Mouse (Mus musculus): ENCODE measurements around the gene Tmem230.

Tmem230 gene

DNA sequence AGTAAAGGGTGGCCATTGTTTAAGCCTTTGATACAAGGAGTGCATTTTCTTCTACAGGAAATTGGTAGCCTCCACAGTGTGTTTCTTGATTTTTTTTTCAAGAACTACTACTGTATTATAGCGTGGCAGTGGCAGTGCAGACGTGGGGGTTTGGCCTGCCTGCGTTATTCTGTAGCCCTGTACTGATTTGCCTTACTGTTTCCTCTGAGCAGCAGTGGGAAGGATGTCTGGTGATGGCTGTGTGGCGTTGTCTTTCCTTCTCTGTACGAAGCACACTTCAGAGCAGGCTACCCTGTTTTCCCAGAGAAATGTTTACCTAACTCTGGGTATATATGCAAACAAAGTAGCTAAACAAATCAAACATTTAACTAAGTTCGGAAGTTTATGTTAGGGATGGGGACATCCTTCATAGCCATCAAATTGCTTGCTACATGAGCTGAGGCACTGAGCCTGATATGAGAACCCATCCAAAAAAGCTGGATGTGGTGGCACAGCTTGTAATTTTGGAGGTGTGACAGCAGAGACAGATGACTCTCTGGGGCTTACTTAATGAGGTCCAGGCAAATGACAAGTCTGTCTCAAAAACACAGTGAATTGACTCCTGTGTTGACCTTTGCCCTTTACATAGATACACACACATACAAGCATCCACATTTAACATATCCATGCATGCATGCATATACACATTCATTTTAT lies 25.2 kb upstream of the Tmem230 start:
- in situ Hi-C loops (cut with MboI, MseI) = no loop called here

DNA sequence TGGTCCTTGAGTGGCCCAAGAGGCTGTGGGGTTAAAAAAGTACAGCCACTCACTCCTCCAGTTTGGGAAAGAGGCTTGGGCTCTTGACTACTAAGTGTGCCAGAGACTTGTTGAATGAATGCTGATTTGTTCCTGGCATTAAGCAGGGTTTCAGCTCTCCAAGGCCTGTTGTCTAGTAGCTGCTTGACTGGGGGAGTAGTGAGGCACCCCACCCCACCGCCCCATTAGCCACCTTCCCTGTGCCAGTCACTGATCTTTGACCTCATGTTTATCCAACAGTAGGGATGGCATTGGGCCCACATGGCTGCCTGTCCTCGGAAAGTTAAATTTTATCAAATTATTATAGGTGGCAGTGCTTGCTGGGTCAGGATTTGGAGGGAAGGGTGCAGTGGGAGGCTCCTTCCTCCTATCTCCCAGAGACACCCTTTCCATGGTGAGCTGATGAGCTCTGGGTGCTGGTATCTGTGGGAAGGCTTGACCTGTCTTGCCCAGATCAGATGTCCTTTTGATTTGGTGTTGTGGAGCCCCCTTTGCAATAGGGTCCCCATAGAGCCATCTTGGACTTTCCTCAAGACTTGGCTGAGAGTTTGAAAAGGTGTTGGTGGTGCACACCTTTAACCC lies 22.8 kb upstream of the Tmem230 start:
- in situ Hi-C loops (cut with MboI, MseI) = no loop called here

DNA sequence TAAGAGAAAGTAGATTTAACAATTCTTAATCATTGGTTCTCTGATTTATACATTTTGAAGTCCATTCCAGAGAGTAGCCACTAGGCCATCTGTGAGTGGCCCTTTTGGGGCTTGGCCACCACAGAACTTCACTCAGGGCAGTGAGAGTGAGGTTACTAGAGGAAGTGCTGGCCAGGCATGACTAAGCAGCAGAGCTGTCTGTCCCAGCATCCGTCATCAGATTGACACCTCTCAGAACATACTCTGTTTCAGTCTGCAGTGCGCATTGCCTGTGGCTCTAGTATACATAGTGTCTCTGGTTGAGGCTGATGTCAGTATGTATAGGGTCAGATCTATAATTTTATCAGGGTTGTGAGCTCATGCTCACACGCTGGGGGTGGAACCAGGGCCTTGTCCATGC lies 21.6 kb upstream of the Tmem230 start:
- in situ Hi-C loops (cut with MboI, MseI) = no loop called here

DNA sequence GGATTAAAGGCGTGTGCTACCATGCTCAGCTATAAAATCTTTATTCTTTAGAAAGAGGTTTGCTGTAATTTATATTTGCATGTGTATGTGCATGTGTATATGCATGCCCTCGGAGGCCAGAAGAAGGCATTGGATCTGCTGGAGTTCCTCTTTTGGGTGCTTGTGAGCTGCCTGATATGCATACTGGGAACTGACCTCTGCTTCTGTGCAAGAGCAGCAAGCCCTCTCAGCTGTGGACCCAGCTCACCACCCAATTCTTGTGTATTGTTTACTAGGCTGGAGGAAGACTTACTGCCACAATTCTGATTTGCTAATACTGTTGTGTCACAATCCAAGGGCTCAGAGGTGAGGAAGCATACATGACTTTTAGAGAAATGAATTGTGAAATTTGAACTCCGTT lies 18.5 kb upstream of the Tmem230 start:
- in situ Hi-C loops (cut with MboI, MseI) = no loop called here

DNA sequence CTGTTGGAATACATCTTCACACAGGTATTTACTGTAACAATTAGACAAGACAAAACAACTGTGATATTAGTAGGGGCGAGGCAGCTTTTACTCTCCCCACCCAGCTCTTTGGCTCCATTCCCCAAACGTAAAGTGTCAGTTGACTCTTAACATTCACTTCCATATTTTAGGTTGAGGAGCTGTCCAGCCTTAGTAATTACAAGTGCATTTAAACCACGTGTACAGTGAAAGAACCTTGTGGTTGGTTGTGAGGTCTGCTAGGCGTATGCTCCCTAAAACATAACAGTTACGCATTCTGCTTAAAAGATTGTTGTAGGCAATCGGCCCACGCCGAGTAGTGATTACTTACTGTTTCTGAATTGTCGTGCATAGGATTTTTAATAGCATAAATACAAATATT lies 17.6 kb upstream of the Tmem230 start:
- in situ Hi-C loops (cut with MboI, MseI) = no loop called here

DNA sequence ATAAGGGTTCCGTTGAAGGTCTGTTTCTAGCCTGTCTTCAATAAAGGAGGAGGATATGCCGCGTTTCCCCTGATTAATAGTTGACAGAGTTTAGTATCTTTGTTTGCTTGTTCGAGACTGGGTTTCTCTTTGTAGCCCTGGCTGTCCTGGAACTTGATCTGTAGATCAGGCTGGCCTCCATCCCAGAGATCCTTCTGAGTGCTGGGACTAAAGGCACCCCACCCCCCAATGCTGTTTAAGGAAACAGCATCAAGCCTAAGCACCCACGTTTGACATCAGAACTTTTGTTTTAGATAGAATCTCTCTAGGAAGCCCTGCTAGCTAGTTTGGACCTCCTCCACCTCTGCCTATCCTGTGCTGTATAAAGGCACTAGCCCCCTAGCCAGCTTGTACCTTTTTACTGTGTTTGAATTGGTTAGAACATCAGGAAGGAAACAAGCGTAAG lies 16.7 kb upstream of the Tmem230 start:
- in situ Hi-C loops (cut with MboI, MseI) = loop anchor here in 1 of 2 experiments (5.0 kb wide), 1 partner anchor 428 kb away; no protein-coding TSS in a partner anchor

DNA sequence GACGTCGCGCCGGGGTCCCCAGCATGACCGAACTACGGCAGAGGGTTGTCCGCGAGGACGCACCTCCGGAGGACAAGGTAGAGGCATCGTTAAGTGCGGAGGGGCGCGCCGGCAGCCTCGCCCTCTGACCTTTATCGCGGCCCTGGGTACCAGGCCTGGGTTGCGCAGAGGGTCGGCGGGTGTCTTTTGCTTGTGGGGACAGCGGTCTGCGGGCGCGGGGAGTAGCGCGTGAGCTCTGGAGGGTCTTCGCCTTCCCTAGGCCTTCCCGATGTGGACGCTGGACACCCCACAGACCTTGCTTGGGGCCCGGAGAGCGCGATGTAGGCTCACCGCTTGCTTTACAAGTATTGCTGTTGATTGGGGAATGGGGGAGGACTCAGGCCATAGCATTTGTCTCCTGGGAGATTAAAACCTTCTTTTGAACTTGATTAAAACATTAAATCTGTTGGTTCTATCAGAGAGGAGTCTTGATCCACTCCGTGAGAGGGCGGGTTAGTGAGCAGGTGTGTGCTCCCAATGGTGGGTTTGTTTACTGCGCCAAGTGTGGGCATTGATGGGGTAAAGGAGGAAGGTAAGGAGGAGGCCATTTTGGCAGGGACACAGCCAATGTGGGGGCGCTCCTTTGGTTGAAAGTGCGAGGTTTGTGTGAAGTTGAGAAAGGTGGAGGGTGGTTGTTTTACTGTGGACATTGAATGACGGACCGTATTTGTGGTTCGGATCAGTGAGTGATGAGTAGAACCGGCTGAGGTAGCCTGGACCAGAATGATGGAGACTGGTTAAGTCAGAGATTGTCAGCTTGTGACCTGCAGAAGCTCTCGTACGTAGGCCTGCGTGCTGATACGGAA lies 16.0 kb upstream of the Tmem230 start:
- in situ Hi-C loops (cut with MboI, MseI) = loop anchor here in 1 of 2 experiments (5.0 kb wide), 1 partner anchor 429 kb away; no protein-coding TSS in a partner anchor

DNA sequence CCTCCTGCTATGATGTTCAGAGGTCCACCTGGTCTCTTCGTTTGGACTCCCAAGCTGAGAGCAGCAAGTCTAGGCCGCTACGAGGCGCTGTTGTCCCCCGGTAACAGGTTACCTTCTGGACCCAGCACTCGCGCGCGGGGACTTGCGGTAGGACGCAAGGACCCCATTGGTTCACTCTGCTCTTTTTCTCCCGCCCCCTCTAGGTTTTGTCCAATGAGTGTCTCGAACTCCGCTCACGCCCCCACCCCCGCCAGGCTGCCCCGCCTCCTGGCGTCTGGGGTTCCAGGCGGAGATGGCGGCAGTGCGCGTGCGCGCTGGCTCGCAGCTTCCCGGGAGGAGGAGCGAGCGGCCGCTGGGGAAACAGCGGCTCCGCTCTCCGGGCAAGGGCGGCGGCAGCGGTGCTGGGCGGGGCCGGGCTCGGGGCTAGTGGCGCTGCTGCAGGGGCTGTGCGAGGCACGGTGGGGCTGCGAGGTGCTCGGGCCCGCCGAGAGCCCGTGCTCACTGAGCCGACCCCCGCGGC lies 15.3 kb upstream of the Tmem230 start, which contains the start of gene Cds2:
Gene Cds2 (plus strand): TSS at position 270 of the 520 bp plus-strand sequence.
- in situ Hi-C loops (cut with MboI, MseI) = loop anchor here in 1 of 2 experiments (5.0 kb wide), 1 partner anchor 429 kb away; no protein-coding TSS in a partner anchor

DNA sequence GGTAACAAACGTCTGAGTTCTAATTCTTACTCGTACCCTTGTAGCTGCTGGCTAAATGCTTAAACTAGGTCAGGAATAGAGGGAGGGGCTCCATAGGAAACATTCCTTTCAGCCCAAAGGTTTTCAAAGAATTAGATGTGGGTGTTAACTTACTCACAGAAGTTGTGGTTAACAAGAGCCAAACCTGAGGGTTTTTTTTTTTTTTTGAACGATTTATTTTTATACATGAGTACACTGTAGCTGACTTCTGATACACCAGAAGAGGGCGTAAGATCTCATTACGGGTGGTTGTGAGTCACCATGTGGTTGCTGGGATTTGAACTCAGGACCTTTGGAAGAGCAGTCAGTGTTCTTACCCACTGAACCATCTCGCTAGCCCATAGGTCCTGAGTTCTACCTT lies 14.6 kb upstream of the Tmem230 start:
- in situ Hi-C loops (cut with MboI, MseI) = loop anchor here in 1 of 2 experiments (5.0 kb wide), 1 partner anchor 430 kb away; no protein-coding TSS in a partner anchor

DNA sequence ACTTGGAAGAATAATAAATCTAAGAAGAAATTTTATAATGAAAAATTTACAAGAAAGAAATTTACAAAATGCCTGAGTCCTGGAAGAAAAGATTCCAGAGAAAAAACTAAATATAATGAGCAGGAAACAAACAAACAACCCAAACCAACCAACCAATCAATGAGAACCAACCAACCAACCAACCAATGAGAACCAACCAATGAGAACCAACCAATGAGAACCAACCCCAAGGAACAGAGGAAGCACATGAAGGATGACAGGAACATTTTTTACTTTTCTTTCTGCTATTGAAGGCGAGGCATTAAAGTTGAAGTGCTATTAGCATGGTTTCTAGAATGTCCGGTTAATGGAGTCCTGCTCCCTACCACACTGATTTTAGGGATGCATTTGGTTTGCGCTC lies 13.0 kb upstream of the Tmem230 start:
- in situ Hi-C loops (cut with MboI, MseI) = loop anchor here in 1 of 2 experiments (5.0 kb wide), 1 partner anchor 432 kb away; no protein-coding TSS in a partner anchor

DNA sequence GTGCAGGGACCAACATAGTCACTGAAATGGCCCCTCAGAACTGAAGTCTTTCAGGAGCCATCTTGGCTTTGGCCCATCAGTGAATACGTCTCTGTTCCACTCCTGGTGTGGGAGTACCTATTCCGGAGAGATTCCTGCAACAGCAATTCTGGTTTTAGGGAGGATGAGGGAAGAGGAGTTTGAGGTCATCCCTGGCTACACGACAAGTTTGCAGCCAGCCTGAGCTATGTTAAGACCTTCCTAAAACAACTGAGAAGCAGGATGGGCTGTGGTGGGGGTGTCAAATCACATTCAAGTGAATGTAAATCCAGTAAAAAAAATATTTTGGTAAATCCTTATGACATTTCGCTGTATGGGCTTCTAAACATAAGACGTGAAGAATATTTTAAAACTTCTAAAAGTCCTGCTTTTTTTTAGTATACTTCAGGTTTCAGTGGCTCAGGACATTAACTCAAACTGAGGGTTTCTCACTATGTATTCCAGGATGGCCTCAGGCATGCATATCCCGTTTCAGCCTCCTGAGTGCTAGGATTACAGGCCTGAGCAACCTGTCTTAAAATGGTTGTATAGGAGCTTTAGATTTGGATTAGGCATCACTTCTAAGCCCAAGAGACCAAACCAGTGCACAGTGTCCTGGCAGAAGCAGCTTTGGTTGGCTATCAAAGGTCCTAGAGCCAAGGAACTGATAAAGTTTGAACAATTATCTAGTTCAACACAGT lies 9.9 kb upstream of the Tmem230 start:
- in situ Hi-C loops (cut with MboI, MseI) = loop anchor here in 1 of 2 experiments (10.0 kb wide), 1 partner anchor 1993 kb away; no protein-coding TSS in a partner anchor

DNA sequence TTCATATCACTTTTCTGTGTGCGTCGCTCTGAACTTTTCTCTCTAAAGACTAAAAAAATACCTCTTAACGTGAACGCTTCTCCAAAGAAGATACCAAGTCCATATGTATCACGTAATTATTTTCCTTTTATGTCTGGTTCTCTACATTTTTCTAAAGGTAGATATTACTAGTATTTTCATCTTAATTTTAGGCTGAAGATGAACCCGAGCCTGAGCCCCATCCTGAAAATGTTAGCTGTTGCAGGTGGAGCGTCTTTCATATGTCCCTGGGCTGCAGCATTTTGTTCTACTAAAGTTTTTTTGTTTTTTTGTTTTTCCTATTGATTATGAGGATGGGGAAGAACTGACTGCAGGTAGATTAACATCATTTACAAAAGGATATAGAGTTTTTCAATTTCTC lies 6.0 kb upstream of the Tmem230 start:
- in situ Hi-C loops (cut with MboI, MseI) = loop anchor here in 1 of 2 experiments (10.0 kb wide), 1 partner anchor 1989 kb away; no protein-coding TSS in a partner anchor

DNA sequence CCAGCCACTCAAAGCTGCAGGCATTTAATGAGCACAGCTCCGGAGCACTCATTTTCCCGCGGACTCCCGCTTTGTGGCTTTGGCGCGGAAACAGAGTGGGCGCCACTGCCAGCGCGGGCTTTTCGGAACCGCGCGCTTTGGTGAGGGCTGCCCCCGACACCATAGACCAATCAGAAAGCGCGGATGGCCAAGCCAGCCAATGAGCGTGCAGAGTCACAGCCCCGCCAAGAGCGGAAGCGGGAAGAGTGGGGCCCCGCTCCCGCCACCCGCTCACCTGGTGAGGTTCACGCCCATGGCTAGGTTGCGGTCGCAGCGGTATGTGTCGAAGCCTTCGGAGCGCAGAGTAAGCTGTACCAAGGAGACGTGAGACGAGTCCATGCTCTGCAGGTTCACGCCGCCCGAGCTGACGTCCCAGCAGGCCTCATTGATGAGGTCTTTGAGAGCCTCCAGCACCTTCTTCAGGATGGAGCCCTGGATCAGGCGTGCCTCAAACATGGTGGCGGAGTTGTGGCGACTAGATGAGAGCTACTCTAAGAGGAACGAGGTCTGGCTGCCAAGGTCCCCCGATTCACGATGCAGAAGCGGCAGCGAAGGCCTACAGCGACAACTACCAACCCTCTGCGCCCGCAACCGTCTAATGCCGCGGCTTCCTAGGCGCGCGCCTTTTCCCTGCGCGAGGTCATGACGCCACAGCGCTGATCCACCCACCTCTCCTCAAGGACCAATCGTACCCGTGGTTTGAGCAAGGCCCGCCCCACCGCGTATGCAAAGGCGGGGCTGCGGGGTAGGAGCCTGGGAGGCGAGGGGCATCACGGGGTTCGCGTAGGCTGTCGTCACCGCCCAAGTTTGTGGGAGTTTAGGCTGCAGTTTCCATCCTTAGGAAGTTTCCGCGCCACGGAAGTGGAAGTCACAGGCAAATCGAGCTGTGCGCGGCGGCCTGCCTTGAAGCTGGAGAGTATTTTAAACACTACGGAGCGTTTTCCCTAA lies 5.2 kb upstream of the Tmem230 start, which contains the start of gene Pcna:
Gene Pcna (minus strand): TSS at position 773 of the 987 bp plus-strand sequence.
- in situ Hi-C loops (cut with MboI, MseI) = loop anchor here in 1 of 2 experiments (10.0 kb wide), 1 partner anchor 1988 kb away; no protein-coding TSS in a partner anchor

DNA sequence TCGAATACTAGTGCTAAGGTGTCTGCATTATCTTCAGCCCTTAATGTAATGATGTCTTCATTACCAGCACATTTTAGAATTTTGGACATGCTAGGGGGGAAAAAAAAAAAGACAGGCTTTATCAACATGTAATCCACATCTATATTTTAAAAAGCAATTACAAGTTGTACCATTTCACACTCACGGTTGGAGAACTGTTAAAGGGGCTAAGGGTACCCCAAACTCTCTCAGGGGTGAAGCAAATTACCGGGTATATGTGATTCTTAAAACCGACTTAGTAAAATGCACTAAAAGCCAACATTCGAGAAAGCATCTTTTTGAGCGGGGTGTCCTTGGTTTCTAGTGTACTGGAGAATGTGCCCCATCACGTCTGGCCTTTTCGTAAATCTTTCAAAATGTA lies 4.3 kb upstream of the Tmem230 start:
- in situ Hi-C loops (cut with MboI, MseI) = loop anchor here in 1 of 2 experiments (10.0 kb wide), 1 partner anchor 1987 kb away; no protein-coding TSS in a partner anchor

DNA sequence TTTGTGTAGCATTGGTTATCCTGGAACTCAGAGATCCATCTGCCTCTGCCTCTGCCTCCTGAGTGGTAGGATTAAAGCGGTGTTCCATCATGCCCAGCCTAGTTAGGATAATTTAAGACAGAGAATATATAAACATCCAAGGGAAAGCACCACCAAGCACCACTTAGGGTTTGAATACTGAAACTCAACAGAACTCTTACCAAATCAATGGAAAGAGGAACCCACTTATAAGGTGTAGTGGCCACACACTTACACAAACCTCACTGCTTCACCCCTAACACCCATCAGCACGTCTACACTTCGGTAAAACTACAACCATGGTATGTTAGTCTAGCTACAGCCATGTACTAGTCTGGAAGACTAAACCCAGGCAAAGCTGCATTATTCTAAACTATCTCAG lies 4.2 kb downstream of the Tmem230 start:
- in situ Hi-C loops (cut with MboI, MseI) = loop anchor here (5.0 to 25.0 kb wide), 2 partner anchors 86 to 256 kb away; no protein-coding TSS in a partner anchor

DNA sequence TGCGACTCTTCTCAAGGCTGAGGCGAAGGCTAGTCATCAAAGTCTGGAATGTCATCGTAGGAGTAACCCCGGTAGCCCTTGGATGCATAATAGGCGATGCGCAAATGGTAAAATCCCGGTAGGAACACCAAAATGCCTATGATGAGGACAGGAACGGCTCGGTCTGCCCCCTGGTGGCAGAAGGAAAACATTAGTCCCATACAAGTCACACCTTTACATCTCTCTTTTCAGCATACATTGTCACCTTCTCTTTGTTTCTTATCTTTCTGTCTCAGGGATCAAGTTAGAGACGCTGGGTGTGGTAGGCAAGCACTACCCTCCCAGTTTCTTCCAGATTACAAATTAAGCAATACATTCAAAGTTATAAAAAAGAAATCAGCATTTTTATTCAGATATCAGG lies 7.2 kb downstream of the Tmem230 start:
- in situ Hi-C loops (cut with MboI, MseI) = loop anchor here (5.0 to 25.0 kb wide), 2 partner anchors 83 to 253 kb away; no protein-coding TSS in a partner anchor

DNA sequence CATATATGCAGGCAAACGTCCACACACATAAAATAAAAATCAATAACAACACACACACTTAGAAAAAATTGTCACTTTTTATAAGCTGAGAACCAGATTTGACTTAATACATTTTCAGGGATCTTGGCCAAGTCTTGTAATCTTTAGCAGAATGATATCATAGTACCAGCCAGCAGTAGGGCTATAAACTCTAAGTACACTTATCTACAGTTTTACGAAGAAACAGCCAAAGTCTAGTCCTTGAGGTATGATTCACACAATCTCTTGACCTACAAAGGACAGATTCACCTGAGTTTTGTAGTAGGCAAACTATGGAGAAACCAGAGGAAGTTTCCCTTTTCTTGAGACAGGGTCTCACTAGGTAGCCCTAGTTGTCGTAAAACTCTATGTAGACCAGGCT lies 8.2 kb downstream of the Tmem230 start:
- in situ Hi-C loops (cut with MboI, MseI) = loop anchor here (5.0 to 25.0 kb wide), 3 partner anchors 97 to 252 kb away; no protein-coding TSS in a partner anchor

DNA sequence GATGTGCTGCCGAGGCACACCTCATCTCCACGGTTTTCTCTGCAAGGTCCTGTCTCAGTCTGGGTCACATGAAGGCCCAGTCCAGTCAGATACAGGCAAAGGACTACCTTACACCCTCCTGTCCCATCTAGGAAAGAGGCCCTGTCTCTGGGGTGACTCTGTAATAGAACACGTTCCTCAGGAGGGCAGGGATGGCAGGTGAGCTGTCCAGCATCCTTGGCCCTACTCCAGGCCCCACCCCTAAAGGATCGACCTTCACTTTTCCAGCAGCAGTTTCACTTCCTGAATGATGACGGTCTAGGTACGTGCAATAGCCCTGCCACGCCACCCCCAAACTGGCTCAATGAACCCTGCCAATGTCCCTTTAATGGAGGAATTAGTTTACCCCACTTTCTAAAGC lies 11.6 kb downstream of the Tmem230 start:
- in situ Hi-C loops (cut with MboI, MseI) = loop anchor here (5.0 to 25.0 kb wide), 3 partner anchors 94 to 249 kb away; no protein-coding TSS in a partner anchor

DNA sequence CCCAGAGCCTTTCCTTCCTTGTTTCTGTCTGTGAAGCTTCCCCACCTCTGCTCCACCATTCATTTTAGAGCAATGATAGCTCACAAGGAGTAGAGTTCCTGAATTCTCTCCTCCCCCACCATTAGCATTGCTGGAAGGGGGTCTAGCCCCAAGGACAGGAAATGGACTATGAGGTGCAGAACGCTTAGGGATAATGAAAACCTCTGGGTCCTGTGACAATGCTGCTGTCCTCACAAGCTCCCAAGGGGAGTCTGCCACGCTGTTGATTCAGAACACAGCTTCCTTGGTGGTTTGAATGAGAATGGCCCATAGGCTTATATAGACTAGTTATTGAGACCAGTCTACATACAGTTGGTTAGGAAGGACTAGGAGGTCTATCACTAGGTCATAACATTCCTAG lies 12.3 kb downstream of the Tmem230 start:
- in situ Hi-C loops (cut with MboI, MseI) = loop anchor here (5.0 to 25.0 kb wide), 3 partner anchors 93 to 248 kb away; no protein-coding TSS in a partner anchor

Measured in T-helper 17 cell (primary cell).